Mouse (Mus musculus) neural tube, embryonic 15.5 days (tissue): ENCODE measurements around the gene Nop2. TPM values are rescaled to one million over a fixed set of nuclear protein-coding genes. Genes with fewer than 3 reads are reported as not detected.

Source experiments
- ATAC-seq: fragments of 200-750 bp; cut with Nextera tagmentation; 2 replicates; pipeline ENCODE4 v1.8.0; 2017; ENCODE audit warnings: mild to moderate bottlenecking, moderate TSS enrichment, moderate library complexity; ENCODE audit not compliant: low FRiP score
- H3K27ac ChIP-seq: fragments of 300-500 bp; sonication (generic); replicated peaks from 2 replicates; pipeline ENCODE4 v1.5.1; 2015; ENCODE audit warnings: mild to moderate bottlenecking, inconsistent platforms
- H3K27me3 ChIP-seq: fragments of 300-500 bp; sonication (generic); replicated peaks from 2 replicates; pipeline ENCODE4 v1.6.1; 2015; ENCODE audit warnings: inconsistent platforms
- H3K36me3 ChIP-seq: fragments of 300-500 bp; sonication (generic); 2 replicates; pipeline ENCODE4 v1.6.1; 2015; ENCODE audit warnings: inconsistent platforms
- H3K4me1 ChIP-seq: fragments of 300-500 bp; sonication (generic); 2 replicates; pipeline ENCODE4 v1.6.1; 2015; ENCODE audit warnings: inconsistent platforms
- H3K4me2 ChIP-seq: fragments of 300-500 bp; sonication (generic); 2 replicates; pipeline ENCODE4 v1.6.1; 2015; ENCODE audit warnings: inconsistent platforms, mild to moderate bottlenecking, moderate library complexity
- H3K4me3 ChIP-seq: fragments of 300-500 bp; sonication (generic); replicated peaks from 2 replicates; pipeline ENCODE4 v1.5.1; 2015; ENCODE audit warnings: mild to moderate bottlenecking, inconsistent platforms
- H3K9ac ChIP-seq: fragments of 300-500 bp; sonication (generic); replicated peaks from 2 replicates; pipeline ENCODE4 v1.6.1; 2015; ENCODE audit warnings: mild to moderate bottlenecking, inconsistent platforms
- H3K9me3 ChIP-seq: fragments of 300-500 bp; sonication (generic); replicated peaks from 2 replicates; pipeline ENCODE4 v1.6.1; 2016; ENCODE audit warnings: inconsistent platforms
- WGBS: fragments of 180-500 bp; shearing (Covaris S2); methylation state at CpG from one replicate; pipeline ENCODE4 v1.1.7; 2015; ENCODE audit warnings: mixed read lengths; 5-methylcytosine and 5-hydroxymethylcytosine counted together
- polyA plus RNA-seq: library from polyadenylated mRNA; unstranded; fragments of >200 nt; fragmentation: Nextera tagmentation; extraction: Ambion mirVana; gene quantifications from 2 replicates; pipeline ENCODE4 v1.2.1, GENCODE M21; 2015

Nop2 gene
- 47.8 and 58.0 TPM in 2 replicates for polyA plus RNA-seq

- peaks cover 22% of the 10 kb centered on the region for H3K4me1 ChIP-seq
- peak within 1 kb of the TSS; percentile 91 for H3K4me2 ChIP-seq
- peaks cover 69% of the 10 kb centered on the region for H3K36me3 ChIP-seq
- H3K27me3 ChIP-seq, result no peaks in the 10 kb centered on the region
- WGBS, result under 1% methylated on average over 66 of the region's 66 CpGs
- H3K9me3 ChIP-seq, result no peaks in the 10 kb centered on the region
- peak within 1 kb of the TSS; percentile 91 for H3K4me3 ChIP-seq
- H3K27ac ChIP-seq, result peak within 1 kb of the TSS; percentile 89
- ATAC-seq, result peak; percentile 96
- peak within 1 kb of the TSS; percentile 84 for H3K9ac ChIP-seq
These were observed at the start of gene Nop2 for GRCm38 (mm10) chr6:125131302-125132156. TSS of gene Nop2 (plus strand) at chr6:125131909.

GRCm38 (mm10) chr6:125082801-125083386, 48.8 kb upstream of the Nop2 start:
- no peak overlapping the region for H3K27ac ChIP-seq
- no peak for ATAC-seq
- no peak overlapping the region for H3K4me2 ChIP-seq
- H3K9ac ChIP-seq, result no peak overlapping the region
- H3K4me3 ChIP-seq, result no peak overlapping the region
- H3K9me3 ChIP-seq, result no peaks in the 10 kb centered on the region
- no peaks in the 10 kb centered on the region for H3K36me3 ChIP-seq
- WGBS, result 91% methylated on average over 7 of the region's 7 CpGs
- no peaks in the 10 kb centered on the region for H3K27me3 ChIP-seq
- peaks cover 15% of the 10 kb centered on the region for H3K4me1 ChIP-seq

- peaks cover 27% of the 10 kb centered on the region for H3K4me1 ChIP-seq
- ATAC-seq, result no peak
- 0 out of 2 replicates have a peak overlapping the region, but pooled peaks have one; percentile 42 for H3K27ac ChIP-seq
These were observed 47.3 kb upstream of the Nop2 start for GRCm38 (mm10) chr6:125084424-125084823.

GRCm38 (mm10) chr6:125087937-125088336, 43.8 kb upstream of the Nop2 start:
- H3K4me2 ChIP-seq, result no peak overlapping the region
- 80% methylated on average over 3 of the region's 3 CpGs for WGBS
- H3K9me3 ChIP-seq, result no peaks in the 10 kb centered on the region
- H3K9ac ChIP-seq, result no peak overlapping the region
- H3K27me3 ChIP-seq, result no peaks in the 10 kb centered on the region
- no peak overlapping the region for H3K4me3 ChIP-seq
- H3K36me3 ChIP-seq, result no peaks in the 10 kb centered on the region
- peak overlapping the region; percentile 90 for H3K27ac ChIP-seq
- ATAC-seq, result no peak
- peaks cover 31% of the 10 kb centered on the region for H3K4me1 ChIP-seq

More at GRCm38 (mm10) chr6:125084424-125084823, 47.3 kb upstream of the Nop2 start:
- H3K36me3 ChIP-seq, result no peaks in the 10 kb centered on the region
- 2% methylated on average over 4 of the region's 4 CpGs for WGBS
- no peak overlapping the region for H3K9ac ChIP-seq
- H3K4me2 ChIP-seq, result no peak overlapping the region
- no peak overlapping the region for H3K4me3 ChIP-seq
- no peaks in the 10 kb centered on the region for H3K27me3 ChIP-seq
- H3K9me3 ChIP-seq, result no peaks in the 10 kb centered on the region

GRCm38 (mm10) chr6:125088561-125089321, 43.0 kb upstream of the Nop2 start:
- peak overlapping the region; percentile 53 for H3K4me2 ChIP-seq
- H3K36me3 ChIP-seq, result no peaks in the 10 kb centered on the region
- WGBS, result 2% methylated on average over 20 of the region's 20 CpGs
- peak; percentile 83 for ATAC-seq
- 0 out of 2 replicates have a peak overlapping the region, but pooled peaks have one; percentile 18 for H3K9ac ChIP-seq
- H3K4me3 ChIP-seq, result no peak overlapping the region
- H3K27me3 ChIP-seq, result no peaks in the 10 kb centered on the region
- H3K27ac ChIP-seq, result peak overlapping the region; percentile 90
- H3K4me1 ChIP-seq, result peaks cover 31% of the 10 kb centered on the region
- no peaks in the 10 kb centered on the region for H3K9me3 ChIP-seq

GRCm38 (mm10) chr6:125089521-125090321, 42.0 kb upstream of the Nop2 start:
- WGBS, result under 1% methylated on average over 15 of the region's 15 CpGs
- peak overlapping the region; percentile 90 for H3K27ac ChIP-seq
- ATAC-seq, result peak; percentile 76
- H3K4me1 ChIP-seq, result peaks cover 27% of the 10 kb centered on the region
- H3K9ac ChIP-seq, result peak overlapping the region; percentile 40; the same call in 1 of the 2 replicates
- no peaks in the 10 kb centered on the region for H3K27me3 ChIP-seq
- H3K9me3 ChIP-seq, result no peaks in the 10 kb centered on the region
- H3K4me3 ChIP-seq, result peak overlapping the region; percentile 13; the same call in 1 of the 2 replicates
- no peaks in the 10 kb centered on the region for H3K36me3 ChIP-seq
- peak overlapping the region; percentile 53 for H3K4me2 ChIP-seq

GRCm38 (mm10) chr6:125090341-125091085, 41.2 kb upstream of the Nop2 start:
- H3K4me1 ChIP-seq, result peaks cover 31% of the 10 kb centered on the region
- WGBS, result 45% methylated on average over 10 of the region's 10 CpGs
- H3K4me2 ChIP-seq, result peak overlapping the region; percentile 53
- H3K9ac ChIP-seq, result 0 out of 2 replicates have a peak overlapping the region, but pooled peaks have one; percentile 23
- H3K9me3 ChIP-seq, result no peaks in the 10 kb centered on the region
- peak overlapping the region; percentile 90 for H3K27ac ChIP-seq
- ATAC-seq, result no peak
- H3K36me3 ChIP-seq, result no peaks in the 10 kb centered on the region
- no peaks in the 10 kb centered on the region for H3K27me3 ChIP-seq
- no peak overlapping the region for H3K4me3 ChIP-seq

- Histone ChIP-seq H3K27me3 (no peaks in the 10 kb centered on the region), H3K9me3 (no peaks in the 10 kb centered on the region), H3K36me3 (no peaks in the 10 kb centered on the region), H3K4me1 (peaks cover 36% of the 10 kb centered on the region), H3K9ac (no peak overlapping the region), H3K4me2 (no peak overlapping the region), H3K27ac (no peak overlapping the region), H3K4me3 (no peak overlapping the region)
- no peak for ATAC-seq
- WGBS, result 87% methylated on average over 5 of the region's 5 CpGs
These were observed 39.3 kb upstream of the Nop2 start for GRCm38 (mm10) chr6:125092372-125092771.

- Histone ChIP-seq H3K36me3 (no peaks in the 10 kb centered on the region), H3K4me2 (no peak overlapping the region; the same call in 1 of the 2 replicates), H3K4me1 (peaks cover 44% of the 10 kb centered on the region), H3K27ac (peak overlapping the region; percentile 94), H3K9ac (no peak overlapping the region), H3K27me3 (no peaks in the 10 kb centered on the region), H3K4me3 (no peak overlapping the region), H3K9me3 (no peaks in the 10 kb centered on the region)
- no peak for ATAC-seq
- 49% methylated on average over 3 of the region's 3 CpGs for WGBS
These were observed 36.9 kb upstream of the Nop2 start for GRCm38 (mm10) chr6:125094843-125095242.
